Mouse (Mus musculus) mouse embryonic stem cell (cell line): ENCODE results near the gene Pdhb.

Experiments used
- in situ Hi-C, 2 experiments: fragments of 300-500 bp; cut with MboI; formaldehyde crosslinking; loops; 1 replicate in 1 of 2; 3 replicates in 1 of 2; pipeline ENCODE4 v1.14.3; 2019 to 2020; ENCODE audit warnings: low sequenced_read_pairs in 2 of 2, low pct_unique_long_range_greater_than_20kb in 1 of 2, mixed read lengths in 1 of 2; ENCODE audit not compliant: unreplicated experiment in 1 of 2

Gene Pdhb

DNA sequence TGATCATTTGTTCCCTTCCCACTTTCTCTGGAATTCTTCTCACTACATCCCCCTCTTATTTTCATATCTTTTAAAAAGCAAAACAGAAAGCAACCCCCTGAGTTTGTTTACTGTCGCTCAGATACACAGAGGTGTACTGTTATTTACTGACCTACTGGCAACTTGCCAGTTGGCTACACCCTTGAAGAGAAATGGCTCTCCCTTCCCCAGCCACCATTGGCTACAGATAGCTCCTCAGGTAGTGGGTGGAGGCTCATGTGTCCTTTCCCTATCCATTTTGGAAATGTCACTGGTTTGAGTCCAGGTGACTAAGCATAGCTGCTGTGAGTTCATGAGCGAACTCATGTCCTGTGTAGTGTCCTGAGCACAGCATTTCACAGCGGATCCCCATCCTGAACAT is 28.9 kb upstream of the Pdhb start:
- in situ Hi-C loops: no loop called here

DNA sequence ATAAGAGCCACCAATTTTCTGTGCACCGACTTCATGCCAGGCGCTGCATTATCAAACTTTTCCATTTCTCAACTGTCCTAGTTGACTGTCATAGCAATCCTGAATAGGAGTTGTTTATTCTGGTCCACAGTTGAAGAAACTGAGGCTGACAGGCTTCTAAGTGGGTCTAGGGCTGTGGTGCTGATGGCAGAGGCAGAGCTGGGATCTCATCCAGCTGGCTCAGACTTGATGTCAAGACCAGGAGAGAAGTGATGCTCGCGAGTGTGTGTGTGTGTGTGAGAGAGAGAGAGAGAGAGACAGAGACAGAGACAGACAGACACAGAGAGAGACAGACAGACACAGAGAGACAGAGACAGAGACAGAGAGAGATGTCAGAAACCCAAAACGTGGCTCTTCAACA is 27.9 kb upstream of the Pdhb start:
- in situ Hi-C loops: no loop called here

- in situ Hi-C loops: no loop called here
These were observed 19.9 kb upstream of the Pdhb start for GRCm38 (mm10) chr14:8192727-8193126.

GRCm38 (mm10) chr14:8191331-8191965 is 18.6 kb upstream of the Pdhb start:
- in situ Hi-C loops: no loop called here

DNA sequence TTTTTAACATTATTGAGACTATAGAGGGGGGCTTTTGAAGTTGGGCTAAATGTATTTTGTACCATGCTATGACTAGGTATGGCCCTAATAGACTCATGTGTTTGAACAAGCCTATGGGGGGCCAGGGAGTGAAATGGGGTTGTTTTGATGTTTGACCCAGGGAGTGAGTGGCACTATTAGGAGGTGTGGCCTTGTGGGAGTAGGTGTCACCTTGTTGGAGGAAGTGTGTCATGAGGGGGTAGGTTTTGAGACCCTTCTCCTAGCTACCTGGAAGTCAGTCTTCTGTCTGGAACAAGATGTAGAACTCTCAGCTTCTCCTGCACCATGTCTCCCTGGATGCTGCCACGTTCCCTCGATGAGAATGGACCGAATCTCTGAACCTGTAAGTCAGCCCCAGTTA is 17.7 kb upstream of the Pdhb start:
- in situ Hi-C loops: no loop called here

DNA sequence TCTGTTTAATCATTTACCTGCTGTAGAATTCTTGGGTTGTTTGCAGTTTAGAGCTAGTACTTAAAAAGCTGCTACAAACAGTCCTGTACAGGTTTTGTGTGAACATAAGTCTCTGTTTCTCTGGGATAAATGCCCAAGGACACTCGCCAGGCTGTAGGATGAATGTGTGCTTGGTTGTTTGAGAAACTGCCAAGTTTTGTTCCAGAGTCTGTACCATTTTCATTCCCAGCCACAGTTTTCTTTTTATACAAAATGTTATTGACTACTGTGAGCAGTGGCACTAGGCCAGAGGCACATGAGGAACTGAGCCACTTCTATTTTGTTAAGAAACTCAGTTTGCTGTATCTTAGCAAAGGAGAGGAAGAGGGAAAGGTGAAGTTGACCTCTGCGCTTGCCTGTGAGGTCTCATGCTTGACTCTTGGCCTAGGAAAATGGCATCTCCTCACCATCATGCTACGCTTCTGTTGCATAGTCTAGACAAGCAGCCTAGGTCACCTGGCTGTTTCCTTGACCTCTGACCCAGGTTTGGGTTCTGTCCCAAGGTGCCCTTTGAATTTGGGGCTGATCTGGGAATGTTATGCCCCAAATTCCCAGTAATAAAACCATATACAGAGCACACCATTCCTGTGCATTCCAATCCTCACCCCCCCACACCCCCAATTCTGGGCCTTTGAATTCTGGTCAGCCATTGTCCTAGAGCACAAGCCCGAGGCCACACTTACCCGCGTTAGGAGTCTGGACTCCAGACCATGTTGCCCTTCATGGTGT is 13.6 kb upstream of the Pdhb start:
- in situ Hi-C loops: no loop called here

- in situ Hi-C loops: no loop called here
These were observed 10.5 kb upstream of the Pdhb start for GRCm38 (mm10) chr14:8183330-8183729.

- in situ Hi-C loops: no loop called here
These were observed 7.7 kb upstream of the Pdhb start for GRCm38 (mm10) chr14:8180371-8181035.

- in situ Hi-C loops: no loop called here
These were observed 3.4 kb upstream of the Pdhb start for GRCm38 (mm10) chr14:8176251-8176650.

GRCm38 (mm10) chr14:8174634-8175033 is 1.8 kb upstream of the Pdhb start:
- in situ Hi-C loops: loop anchor here in 1 of 2 experiments (25.0 kb wide), 1 partner anchor 387 kb away; the partner anchor contains the start of gene Gm26661

- in situ Hi-C loops: loop anchor here in 1 of 2 experiments (25.0 kb wide), 1 partner anchor 386 kb away; the partner anchor contains the start of gene Gm26661
These were observed 871 bp upstream of the Pdhb start for GRCm38 (mm10) chr14:8173542-8174250.

DNA sequence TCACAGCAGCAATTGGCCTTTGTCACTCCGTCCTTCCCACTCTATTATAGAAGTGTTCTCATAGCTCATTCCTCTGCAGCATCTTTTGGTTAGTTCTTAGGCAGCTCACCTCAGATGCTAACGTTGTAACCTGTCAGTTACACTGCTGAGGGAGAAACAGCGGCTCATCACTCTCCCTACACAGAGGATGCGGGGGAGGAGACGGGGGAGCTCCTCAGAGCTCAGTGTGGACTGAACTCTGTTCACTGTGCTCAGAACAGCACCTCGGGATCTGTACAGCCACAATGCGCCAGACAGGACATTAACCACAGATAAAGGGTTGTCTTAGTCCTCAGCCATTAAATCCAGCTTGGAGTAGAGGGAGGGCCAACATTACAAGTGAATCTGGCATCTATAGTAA is 8.4 kb downstream of the Pdhb start:
- in situ Hi-C loops: loop anchor here (10.0 to 25.0 kb wide), 2 partner anchors 50 to 377 kb away; partner anchors contain the start of genes Gm26661 (in 1 of the 2) and Kctd6 (in 1 of the 2)

DNA sequence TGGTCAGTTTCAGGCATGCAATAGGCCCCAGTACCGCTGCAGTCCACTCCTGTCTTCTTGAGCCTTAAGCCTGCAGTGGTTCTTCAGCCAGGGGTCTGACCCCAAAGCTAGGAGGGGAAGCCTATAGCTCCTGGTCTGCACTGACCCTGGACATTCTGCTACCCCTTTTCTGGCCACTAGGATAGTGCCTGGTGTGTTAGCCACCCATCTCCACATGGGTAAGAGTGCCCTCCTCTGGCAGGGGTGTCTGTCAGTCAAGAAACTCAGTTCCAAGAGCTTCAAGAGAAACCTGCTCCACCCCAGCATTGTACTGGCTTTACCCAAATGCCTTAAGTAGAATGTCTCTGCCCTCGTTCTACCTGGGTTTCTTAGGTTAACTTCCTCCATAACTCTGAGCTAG is 11.0 kb downstream of the Pdhb start:
- in situ Hi-C loops: loop anchor here (10.0 to 25.0 kb wide), 2 partner anchors 53 to 374 kb away; partner anchors contain the start of genes Gm26661 (in 1 of the 2) and Kctd6 (in 1 of the 2)

DNA sequence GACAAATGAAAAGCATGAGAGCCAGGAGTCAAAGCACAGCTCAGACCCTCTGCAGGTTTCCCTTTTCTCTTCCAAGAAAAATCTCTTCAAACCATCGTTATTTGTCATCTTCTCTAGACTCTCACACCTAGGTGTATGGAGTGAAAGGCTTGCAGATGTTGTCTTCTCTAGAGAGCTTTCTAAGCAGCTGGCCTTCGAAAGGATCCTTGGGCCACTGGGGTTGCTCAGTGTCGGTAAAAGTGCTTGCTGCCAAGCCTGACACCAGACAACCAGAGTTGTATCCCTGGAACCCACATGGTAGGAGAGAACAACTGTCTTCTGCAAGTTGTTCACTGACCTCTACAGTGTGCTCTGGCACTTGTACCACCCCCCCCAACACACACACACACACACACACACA is 13.7 kb downstream of the Pdhb start:
- in situ Hi-C loops: loop anchor here (5.0 to 25.0 kb wide), 2 partner anchors 67 to 372 kb away; partner anchors contain the start of gene Gm26661 (in 1 of the 2)

GRCm38 (mm10) chr14:8158721-8159120 is 14.1 kb downstream of the Pdhb start:
- in situ Hi-C loops: loop anchor here (5.0 to 25.0 kb wide), 2 partner anchors 66 to 371 kb away; partner anchors contain the start of gene Gm26661 (in 1 of the 2)

DNA sequence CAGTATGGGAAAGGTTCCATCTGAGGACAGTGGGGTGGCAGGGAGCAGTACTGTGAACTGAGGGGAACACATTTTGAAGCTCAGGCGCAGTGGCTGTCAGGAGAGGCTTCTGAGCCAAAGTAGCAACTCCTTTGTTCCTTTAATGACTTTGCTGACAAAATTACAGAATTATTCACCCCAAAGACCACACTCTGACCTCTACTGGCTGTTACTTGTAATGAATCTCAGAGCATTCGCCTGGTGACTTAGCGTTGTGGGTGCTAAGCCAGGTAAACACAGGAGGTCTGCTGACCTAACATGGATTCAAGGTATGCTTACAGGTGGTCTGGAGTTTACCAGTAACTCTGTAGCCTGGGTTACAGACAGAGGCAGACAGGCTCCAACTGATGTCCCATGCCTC is 15.9 kb downstream of the Pdhb start:
- in situ Hi-C loops: loop anchor here (5.0 to 25.0 kb wide), 2 partner anchors 65 to 370 kb away; partner anchors contain the start of gene Gm26661 (in 1 of the 2)

DNA sequence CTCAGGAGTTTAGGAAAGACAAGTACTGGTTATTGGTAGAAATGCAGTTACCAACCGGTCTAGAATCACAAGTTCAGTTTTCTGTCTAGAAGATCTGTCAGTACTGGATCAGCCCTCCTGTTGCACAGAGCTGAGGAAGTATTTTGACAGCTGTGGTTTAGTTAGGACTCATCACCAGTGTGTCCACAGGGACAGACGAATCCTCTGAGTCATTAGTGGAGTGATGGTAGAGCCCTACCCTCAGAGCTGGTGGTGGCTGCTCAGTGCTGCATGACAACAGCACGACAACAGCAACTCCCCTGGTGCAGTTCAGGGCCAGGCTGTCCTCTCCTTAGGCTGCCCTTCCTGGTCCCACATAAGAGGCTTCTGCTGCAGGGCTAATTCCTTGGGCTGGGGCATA is 18.8 kb downstream of the Pdhb start:
- in situ Hi-C loops: loop anchor here in 1 of 2 experiments (5.0 to 25.0 kb wide), 2 partner anchors 42 to 367 kb away; partner anchors contain the start of gene Gm26661

DNA sequence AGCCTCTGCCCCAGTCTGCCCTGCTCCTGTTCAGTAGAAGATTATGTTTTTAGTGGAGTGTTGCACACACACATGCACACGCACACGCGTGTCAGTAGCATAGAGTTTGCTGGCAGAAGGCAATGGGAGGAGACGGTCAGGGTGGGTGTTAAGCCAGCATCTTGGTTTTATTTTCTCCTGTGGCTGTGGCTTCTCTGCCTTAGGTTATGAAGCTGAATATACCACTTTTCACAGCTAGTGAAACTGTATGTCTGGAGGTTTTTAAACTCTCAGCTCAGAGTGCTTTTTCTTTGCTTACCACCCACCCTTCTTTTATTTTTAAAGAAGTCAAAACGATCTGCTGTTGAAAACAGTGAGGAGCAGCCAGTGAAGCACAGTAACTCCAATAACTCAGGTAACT is 21.1 kb downstream of the Pdhb start:
- in situ Hi-C loops: loop anchor here in 1 of 2 experiments (5.0 to 25.0 kb wide), 2 partner anchors 39 to 364 kb away; partner anchors contain the start of gene Gm26661
